Mouse (Mus musculus) central nervous system, embryonic 18 days (tissue): ENCODE results near the gene Olfr12. TPM values are rescaled to one million over a fixed set of nuclear protein-coding genes. Genes with fewer than 3 reads are reported as not detected.

Source experiments
- polyA plus RNA-seq: library from polyadenylated mRNA; depleted of rRNA; stranded (reverse); fragments of >200 nt; gene quantifications from 2 replicates; pipeline ENCODE4 v1.2.3, GENCODE M21; 2012; rRNA removed

Gene Olfr12
- polyA plus RNA-seq, result not detected in 2 replicates

DNA sequence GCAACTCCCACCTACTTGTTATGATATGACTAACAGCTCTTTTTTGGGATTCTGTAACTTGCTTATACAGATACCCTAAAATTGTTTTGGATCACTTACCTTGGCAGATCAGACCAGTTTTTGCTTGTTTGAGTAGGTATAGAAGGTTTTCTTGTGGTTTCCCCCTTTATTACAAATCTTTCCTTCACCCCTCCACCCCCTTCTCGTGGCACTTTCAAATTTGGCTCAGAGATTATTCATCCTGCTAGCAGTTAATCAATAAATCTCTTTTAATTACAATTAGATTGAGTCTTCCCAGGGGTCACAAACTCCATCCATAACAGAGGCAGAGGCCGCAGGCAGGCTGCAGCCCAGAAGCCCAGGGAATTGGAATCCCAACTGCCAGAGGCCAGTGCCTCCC is at the start of gene Olfr12:
Gene Olfr12, plus strand, starts transcription at position 301 of the 400 bp plus-strand sequence.

GRCm38 (mm10) chr1:92571022-92571421 is 46.6 kb upstream of the Olfr12 start, which contains the start of gene Olfr1413:
Olfr1413 (plus strand) TSS chr1:92571322.

DNA sequence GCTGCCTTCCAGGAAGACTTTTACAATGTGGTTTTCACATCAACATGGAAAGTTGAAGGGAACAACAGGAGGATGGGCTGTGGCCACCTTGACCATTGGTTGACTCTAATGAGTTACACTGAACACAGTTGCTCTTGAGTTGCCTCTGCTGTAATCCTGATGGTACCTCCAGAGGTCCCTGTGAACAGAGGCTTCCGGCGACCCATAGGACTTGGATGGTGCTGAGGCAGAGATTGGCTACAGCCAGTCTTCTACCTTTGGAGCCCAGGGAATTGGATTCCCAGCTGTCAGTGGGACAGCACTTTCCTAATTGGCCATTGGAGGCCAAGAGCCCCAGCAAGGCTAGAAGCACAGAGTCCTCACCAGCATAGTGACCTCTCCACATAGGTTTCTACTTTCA is 32.1 kb upstream of the Olfr12 start, which contains the start of gene Olfr1412:
Gene Olfr1412, plus strand, starts transcription at position 301 of the 400 bp plus-strand sequence.

DNA sequence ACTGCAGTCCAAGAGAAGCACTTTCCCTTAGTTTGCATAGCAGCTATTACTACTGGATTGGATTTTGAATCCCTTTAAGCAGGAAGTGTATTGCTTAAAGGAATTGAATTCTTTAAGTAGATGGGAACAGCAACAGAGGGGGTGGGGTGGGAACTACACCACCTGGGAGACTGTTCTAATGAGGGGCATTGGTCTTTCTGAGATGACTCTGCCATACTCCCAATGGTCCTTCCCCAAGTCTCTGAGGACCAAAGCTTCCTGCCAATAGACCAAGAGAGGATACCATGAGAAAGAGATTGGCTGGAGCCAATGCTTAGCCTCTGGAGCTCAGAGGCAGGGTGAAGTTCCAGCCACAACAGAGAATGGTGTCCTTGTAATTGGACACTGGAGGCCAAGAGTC is 23.5 kb upstream of the Olfr12 start, which contains the start of gene Olfr1411:
Gene Olfr1411, plus strand, starts transcription at position 301 of the 400 bp plus-strand sequence.

DNA sequence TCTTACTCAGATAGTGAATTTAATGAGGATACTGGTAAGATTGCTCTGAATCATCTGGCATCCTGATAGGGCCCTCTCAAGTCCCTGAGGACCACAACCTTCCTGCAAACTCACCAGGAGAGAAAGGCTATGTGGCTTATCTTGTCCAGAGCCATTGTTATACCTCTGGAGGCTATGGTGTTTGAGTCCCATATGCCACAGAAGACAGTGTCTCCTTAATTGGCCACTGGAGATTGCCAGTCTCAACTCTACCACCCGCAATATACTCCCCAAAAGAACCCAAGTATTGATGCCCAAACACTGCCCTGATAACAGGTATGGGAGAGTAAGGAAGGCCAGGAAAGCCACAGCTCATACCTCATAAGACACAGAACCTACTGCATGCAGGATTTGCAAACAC is 12.1 kb upstream of the Olfr12 start, which contains the start of gene Olfr1410:
Gene Olfr1410, plus strand, starts transcription at position 301 of the 400 bp plus-strand sequence.

DNA sequence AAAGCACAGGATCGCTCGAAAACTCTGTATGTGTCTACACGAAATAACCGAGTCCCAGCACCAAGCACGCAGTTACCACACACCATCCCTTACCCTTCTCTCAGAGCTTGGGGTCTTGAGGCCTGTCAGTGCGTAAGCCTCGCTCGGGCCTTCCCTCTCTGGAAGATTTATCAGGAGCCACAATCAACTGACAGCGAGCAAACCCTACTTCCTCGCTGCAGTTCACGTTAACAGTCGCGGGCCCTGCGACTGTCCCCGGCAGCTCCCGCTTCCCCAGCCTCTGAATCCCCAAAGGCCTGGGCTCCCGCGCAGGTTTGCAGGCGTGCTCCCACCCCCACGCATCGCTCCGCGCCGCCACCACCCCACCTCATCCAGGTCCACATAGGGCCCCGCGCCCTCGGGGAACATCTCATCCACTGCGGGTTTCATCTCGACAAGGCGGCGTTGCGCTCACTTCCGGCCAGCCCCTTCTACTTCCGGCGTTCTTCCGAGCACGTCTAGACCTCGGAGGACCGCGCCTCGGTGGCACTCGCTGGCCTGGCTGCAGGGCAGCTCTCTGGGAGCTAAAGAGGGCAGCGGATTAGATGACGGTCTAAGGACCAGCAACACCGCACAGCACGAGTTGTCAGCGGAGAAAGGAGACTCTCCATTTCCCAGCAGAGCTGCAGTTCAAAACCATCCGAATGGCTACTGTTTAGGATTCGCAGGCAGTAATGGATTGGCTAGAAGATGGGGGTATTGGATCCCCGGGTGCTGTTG is 24.1 kb downstream of the Olfr12 start, which contains the start of gene Cops9:
Gene Cops9, minus strand, starts transcription at position 472 of the 759 bp plus-strand sequence.

GRCm38 (mm10) chr1:92648673-92649072 is 31.1 kb downstream of the Olfr12 start, which contains the start of gene Otos:
Otos (minus strand) TSS chr1:92648841.

Other genes with a start within 250 kb of the Olfr12 start
- gene Ndufa10, start 143.9 kb upstream of the Olfr12 start, polyA plus RNA-seq, result 127 and 149 TPM in 2 replicates
- not detected in 2 replicates for gene Olfr1416, start 132.7 kb upstream of the Olfr12 start, polyA plus RNA-seq
- not detected in 2 replicates for gene Olfr1415, start 121.7 kb upstream of the Olfr12 start, polyA plus RNA-seq
- not detected in 2 replicates for gene Olfr1414, start 99.1 kb upstream of the Olfr12 start, polyA plus RNA-seq
- not detected in 2 replicates for gene Olfr1413, start 46.5 kb upstream of the Olfr12 start, polyA plus RNA-seq
- gene Olfr1412, start 32.0 kb upstream of the Olfr12 start, polyA plus RNA-seq, result not detected in 2 replicates
- gene Olfr1411, start 23.4 kb upstream of the Olfr12 start, polyA plus RNA-seq, result not detected in 2 replicates
- not detected in 2 replicates for gene Olfr1410, start 12.0 kb upstream of the Olfr12 start, polyA plus RNA-seq
- 282 and 335 TPM in 2 replicates for gene Cops9, start 24.2 kb downstream of the Olfr12 start, polyA plus RNA-seq
- gene Otos, start 31.1 kb downstream of the Olfr12 start, polyA plus RNA-seq, result 0.04 and 0.23 TPM in 2 replicates
- 150 and 154 TPM in 2 replicates for gene Gpc1, start 213.9 kb downstream of the Olfr12 start, polyA plus RNA-seq